Mouse (Mus musculus): ENCODE data around the gene Fam199x.

Fam199x gene

GRCm38 (mm10) chrX:137049425-137050225 is at the start of gene Fam199x:
TSS of gene Fam199x (plus strand) at chrX:137049594.
- peak; percentile 98 for DNase-seq

DNA sequence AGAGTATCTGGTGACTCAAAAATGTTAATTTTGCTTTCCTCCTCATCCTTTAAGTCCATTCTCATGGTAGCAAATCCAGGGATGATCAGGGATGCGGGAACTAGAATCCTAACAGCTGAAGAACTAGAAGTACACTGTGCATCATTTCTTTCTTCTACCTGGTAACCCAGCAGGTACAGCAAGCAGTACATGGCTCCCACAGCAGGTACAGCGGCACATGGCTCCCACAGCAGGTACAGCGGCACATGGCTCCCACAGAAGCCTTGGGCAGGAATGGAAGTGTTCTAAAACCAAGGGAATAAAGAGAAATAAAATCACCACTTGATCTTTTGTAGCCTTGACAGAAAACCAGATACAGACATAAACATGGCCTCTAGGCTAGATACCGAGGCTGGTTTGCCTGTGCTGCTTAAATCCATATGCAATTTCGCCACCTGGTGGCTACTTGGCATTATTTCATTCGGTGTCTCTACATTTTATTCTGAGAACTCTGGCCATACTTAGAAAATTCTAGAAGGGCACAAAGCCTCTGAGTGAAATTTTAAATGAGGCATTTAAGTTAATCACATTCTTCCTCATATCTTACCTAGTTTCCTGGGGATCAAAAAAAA is 34.2 kb upstream of the Fam199x start:
- DNase-seq = no peak

- no peak for DNase-seq
Measured at GRCm38 (mm10) chrX:137017668-137018067, 31.7 kb upstream of the Fam199x start.

GRCm38 (mm10) chrX:137019310-137019709 is 30.1 kb upstream of the Fam199x start:
- no peak for DNase-seq

DNA sequence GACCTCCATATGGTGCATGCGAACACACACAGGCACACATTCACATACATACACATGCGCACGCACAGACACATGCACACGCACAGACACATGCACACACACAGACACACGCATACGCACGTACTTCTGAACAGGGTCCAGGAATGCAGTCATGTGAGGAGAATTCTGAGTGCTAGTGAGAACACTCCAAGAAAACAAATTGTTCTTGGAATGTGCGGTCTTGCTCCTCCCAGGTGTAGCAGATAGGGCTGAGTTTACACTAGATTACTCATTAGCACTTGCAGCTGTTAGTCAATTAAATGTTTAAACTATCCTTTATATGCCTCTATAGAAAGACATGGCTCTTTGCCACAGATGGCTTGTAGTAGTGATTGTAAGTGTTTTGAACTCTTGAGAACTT is 18.5 kb upstream of the Fam199x start:
- DNase-seq = no peak

DNA sequence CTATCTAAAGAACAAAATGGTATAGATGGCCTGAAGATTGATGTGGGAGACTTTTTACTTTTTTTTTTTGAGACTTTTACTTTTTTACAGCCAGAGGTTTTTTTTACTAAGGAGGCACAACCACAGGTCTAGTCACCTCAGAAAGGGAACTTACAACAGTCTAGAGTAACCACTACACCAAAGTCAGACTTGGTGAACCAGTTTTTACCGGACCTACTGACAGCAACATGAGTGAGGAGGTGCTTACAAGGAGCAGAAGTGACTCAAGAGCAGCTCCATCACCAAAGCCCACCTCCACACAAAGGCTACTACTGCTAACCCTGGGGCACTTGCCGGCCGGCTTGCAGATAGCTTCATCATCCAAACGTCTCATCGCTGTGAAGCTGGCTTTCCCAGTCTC is 17.7 kb upstream of the Fam199x start:
- no peak for DNase-seq

DNA sequence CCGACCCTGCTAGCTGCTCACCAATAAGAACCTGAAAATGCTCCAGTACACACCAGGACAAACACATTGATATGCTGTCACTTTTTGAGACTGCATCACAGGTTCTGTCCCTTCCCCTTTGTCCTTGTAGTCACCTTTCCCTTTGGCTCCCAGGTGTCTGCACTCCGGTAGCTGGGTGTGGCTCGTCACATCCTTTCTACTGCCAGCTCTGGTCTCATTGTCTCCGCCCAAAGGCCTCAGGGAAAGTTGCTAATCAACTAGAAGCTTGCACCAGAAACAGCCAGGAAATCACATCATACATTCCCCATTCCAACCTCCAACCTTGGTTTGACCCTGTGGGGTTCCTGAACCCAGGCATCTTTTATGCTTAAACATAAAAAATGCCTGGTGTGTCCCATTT is 15.1 kb upstream of the Fam199x start:
- no peak for DNase-seq

- DNase-seq = no peak
Measured at GRCm38 (mm10) chrX:137037470-137037999, 11.9 kb upstream of the Fam199x start.

GRCm38 (mm10) chrX:137038000-137038483 is 11.4 kb upstream of the Fam199x start, which contains the start of gene Slc25a53:
TSS of gene Slc25a53 (minus strand) at chrX:137038302.
- peak; percentile 99 for DNase-seq

DNA sequence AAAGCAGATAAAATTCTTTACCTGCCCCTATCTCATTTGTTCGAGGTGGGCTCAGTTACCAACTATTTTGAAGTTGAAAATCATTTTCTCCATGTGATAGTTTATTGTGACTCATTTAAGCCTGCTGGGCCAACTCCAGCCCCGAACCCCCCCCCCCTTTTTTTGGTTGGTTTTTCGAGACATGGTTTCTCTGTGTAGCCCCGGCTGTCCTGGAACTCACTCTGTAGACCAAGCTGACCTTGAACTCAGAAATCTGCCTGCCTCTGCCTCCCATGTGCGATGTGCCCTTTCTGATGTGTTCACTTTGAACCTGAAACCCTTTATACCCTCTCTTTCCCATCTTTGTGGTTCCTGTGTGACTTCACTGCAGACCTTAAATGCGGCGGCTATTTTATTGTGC is 10.9 kb upstream of the Fam199x start:
- DNase-seq = no peak

DNA sequence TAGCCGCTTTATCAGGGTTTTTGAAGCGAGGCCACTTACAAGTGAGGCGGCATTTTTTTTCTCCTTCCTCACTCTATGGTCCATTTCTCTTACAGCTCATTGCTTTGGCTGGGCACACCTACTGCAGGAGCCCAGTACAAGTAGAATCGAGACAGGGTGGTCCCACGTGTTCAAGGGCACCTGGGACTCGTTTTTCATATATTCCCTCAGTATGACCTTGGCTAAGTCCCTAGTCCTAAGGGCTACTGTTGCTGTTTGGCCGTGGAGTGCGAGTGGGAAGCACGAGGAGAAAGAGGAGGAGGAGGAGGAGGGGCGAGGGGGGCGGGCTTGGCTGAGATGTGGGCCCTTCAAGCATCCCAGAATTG is 352 bp upstream of the Fam199x start:
- no peak for DNase-seq

GRCm38 (mm10) chrX:137063202-137063601 is 13.8 kb downstream of the Fam199x start:
- no peak for DNase-seq

DNA sequence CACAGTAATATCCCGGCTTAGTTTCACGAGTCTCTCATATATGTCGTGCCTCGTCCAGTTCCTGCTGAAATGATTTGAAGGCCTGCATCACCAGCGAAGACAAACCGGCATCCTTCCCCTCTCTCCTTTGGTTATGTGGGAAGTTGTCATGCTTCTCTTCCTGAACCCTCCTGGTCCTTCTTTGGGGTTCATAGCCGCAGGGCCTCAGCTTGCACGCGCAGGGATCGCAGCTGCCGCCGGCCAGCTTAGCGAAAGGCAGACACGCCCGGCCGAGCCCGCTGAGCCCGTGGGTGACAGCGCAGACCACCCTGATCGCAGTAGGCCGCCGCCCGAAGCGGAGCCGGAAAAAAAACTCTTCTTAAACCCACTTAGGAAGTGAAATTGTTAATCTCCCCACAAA is 55.1 kb downstream of the Fam199x start:
- no peak for DNase-seq

DNA sequence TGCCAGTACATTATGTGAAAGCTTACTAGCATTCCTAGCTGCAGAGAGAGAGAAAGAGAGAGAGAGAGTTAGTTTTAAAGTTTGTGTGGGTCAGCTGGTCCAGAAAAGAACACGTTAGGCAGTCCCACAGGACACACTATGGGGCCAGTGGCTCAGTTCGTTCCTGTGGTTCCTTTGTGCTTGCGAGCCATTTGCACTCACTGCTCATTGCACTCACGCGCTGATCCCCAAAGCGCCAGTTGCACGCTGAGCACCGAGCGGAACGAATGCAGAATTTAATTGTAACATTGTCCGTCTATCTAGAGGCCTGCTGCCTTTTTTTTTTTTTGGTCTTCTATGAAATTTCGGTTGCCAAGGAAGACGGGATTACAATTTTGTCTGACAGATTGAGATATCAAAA is 57.1 kb downstream of the Fam199x start:
- DNase-seq = no peak

DNA sequence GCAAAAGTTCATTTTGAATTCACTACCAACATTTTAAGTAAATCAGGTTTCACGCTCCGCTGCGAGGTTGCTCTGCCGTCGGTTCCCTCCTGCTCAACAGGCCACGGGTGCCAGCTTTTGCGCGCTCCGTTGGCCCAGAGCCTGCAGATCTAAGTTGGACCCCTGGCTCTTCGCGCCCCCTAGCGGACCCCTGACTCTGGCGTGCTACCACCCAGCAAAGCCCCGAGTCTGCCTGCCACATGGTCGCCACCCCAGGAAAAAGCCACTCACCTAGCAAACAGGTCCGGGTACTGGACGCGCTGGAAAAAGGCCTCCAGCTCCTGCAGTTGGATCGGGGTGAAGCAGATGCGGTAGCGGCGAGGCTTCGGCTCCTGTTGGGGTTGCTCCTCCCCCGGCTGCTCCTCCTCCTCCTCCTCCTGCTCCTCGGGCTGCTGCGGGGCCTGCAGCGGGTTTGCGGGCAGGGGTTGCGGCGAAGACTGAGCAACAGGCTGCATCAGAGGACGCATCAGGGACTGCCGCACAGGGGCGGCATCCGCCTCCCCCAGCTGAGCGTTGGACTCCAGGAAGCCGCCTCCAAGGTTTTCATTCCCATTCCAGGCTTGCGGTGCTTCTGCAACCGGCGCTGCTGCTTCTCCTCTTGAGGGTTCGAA is 68.8 kb downstream of the Fam199x start:
- no peak for DNase-seq

- no peak for DNase-seq
Measured at GRCm38 (mm10) chrX:137119675-137120423, 70.5 kb downstream of the Fam199x start.

DNA sequence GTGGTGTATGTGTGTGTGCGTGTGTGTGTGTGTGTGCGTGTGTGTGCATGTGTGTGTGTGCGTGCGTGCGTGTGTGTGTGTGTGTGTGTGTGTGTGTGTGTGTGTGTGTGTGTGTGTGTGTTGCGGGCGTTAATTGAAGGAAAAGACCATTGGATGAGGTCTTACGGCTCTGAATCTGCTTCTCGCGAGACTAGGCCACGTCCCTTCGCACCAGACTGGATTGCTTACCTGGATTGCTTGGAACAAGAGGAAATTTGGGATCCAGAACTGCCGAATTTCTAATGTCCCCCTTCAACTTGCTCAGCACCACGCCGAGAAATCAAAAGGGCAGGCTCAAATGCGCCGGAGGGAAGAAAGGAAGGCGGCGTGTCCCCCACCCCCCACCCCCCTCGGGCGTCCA is 72.3 kb downstream of the Fam199x start, which contains the start of gene Esx1:
Esx1 (minus strand) TSS at position 366 of the 400 bp plus-strand sequence.
- DNase-seq = no peak

GRCm38 (mm10) chrX:137127542-137127941 is 78.1 kb downstream of the Fam199x start:
- DNase-seq = no peak

All from heart, adult 11 months (tissue).